Mouse (Mus musculus): ENCODE results near the gene Kazald1. TPM values are rescaled to one million over a fixed set of nuclear protein-coding genes. Genes with fewer than 3 reads are reported as not detected.
A peak's percentile ranks its signal among the peaks of the same experiment; 100 is the strongest.

Kazald1 gene
- polyA plus RNA-seq, 1 experiment from 2014 or later, result 4.9 TPM

- Histone ChIP-seq H3K27me3 (ENCODE audit: control insufficient read depth, insufficient read depth, low read length) (peaks cover 10% of the 10 kb centered on the region; the same call in 1 of the 2 replicates), H3K27ac (peak within 1 kb of the TSS; percentile 94), H3K4me2 (replicated peaks) (peak within 1 kb of the TSS; percentile 76), H3K4me1 (replicated peaks; ENCODE audit: control insufficient read depth, insufficient read depth, low read length) (peaks cover 29% of the 10 kb centered on the region), H3K36me3 (replicated peaks; ENCODE audit: control insufficient read depth, insufficient read depth) (peaks cover 32% of the 10 kb centered on the region), H3K4me3 (replicated peaks; ENCODE audit: low read length) (peak within 1 kb of the TSS; percentile 50), H3K9ac (peak within 1 kb of the TSS; percentile 72), H3K9me3 (ENCODE audit: control insufficient read depth, low read length) (no peaks in the 10 kb centered on the region)
- peak; percentile 85 for ATAC-seq (ENCODE audit: low FRiP score)
- under 1% methylated on average over 26 of the region's 26 CpGs for WGBS
- peak; percentile 90 for DNase-seq (ENCODE audit: low spot score)
Observed at GRCm38 (mm10) chr19:45047417-45047934, 27.6 kb upstream of the Kazald1 start, which contains the start of gene Sfxn3. Sfxn3 (plus strand) TSS chr19:45047503.

GRCm38 (mm10) chr19:45047935-45048643 lies 27.0 kb upstream of the Kazald1 start:
- peak; percentile 48 for ATAC-seq (ENCODE audit: low FRiP score)
- H3K4me1 ChIP-seq (replicated peaks; ENCODE audit: control insufficient read depth, insufficient read depth, low read length), result peaks cover 29% of the 10 kb centered on the region
- peaks cover 10% of the 10 kb centered on the region; the same call in 1 of the 2 replicates for H3K27me3 ChIP-seq (ENCODE audit: control insufficient read depth, insufficient read depth, low read length)
- H3K36me3 ChIP-seq (replicated peaks; ENCODE audit: control insufficient read depth, insufficient read depth), result peaks cover 39% of the 10 kb centered on the region
- peak overlapping the region; percentile 50 for H3K4me3 ChIP-seq (replicated peaks; ENCODE audit: low read length)
- no peaks in the 10 kb centered on the region for H3K9me3 ChIP-seq (ENCODE audit: control insufficient read depth, low read length)
- H3K27ac ChIP-seq, result peak overlapping the region; percentile 94
- H3K4me2 ChIP-seq (replicated peaks), result peak overlapping the region; percentile 76
- DNase-seq (ENCODE audit: low spot score), result peak; percentile 33
- WGBS, result 33% methylated on average over 11 of the region's 11 CpGs
- peak overlapping the region; percentile 72 for H3K9ac ChIP-seq

GRCm38 (mm10) chr19:45048644-45049365 lies 26.2 kb upstream of the Kazald1 start:
- Histone ChIP-seq H3K27ac (peak overlapping the region; percentile 94), H3K9me3 (ENCODE audit: control insufficient read depth, low read length) (no peaks in the 10 kb centered on the region), H3K9ac (peak overlapping the region; percentile 72), H3K4me3 (replicated peaks; ENCODE audit: low read length) (peak overlapping the region; percentile 50), H3K27me3 (ENCODE audit: control insufficient read depth, insufficient read depth, low read length) (peaks cover 10% of the 10 kb centered on the region; the same call in 1 of the 2 replicates), H3K4me1 (replicated peaks; ENCODE audit: control insufficient read depth, insufficient read depth, low read length) (peaks cover 29% of the 10 kb centered on the region), H3K4me2 (replicated peaks) (peak overlapping the region; percentile 76), H3K36me3 (replicated peaks; ENCODE audit: control insufficient read depth, insufficient read depth) (peaks cover 46% of the 10 kb centered on the region)
- ATAC-seq (ENCODE audit: low FRiP score) (no peak), DNase-seq (ENCODE audit: low spot score) (no peak)
- 79% methylated on average over 12 of the region's 12 CpGs for WGBS

GRCm38 (mm10) chr19:45049523-45049922 lies 25.5 kb upstream of the Kazald1 start:
- Histone ChIP-seq H3K27ac (no peak overlapping the region), H3K36me3 (replicated peaks; ENCODE audit: control insufficient read depth, insufficient read depth) (peaks cover 53% of the 10 kb centered on the region), H3K9ac (peak overlapping the region; percentile 72; the same call in 1 of the 2 replicates), H3K4me1 (replicated peaks; ENCODE audit: control insufficient read depth, insufficient read depth, low read length) (peaks cover 29% of the 10 kb centered on the region), H3K4me3 (replicated peaks; ENCODE audit: low read length) (peak overlapping the region; percentile 50), H3K4me2 (replicated peaks) (peak overlapping the region; percentile 76), H3K9me3 (ENCODE audit: control insufficient read depth, low read length) (no peaks in the 10 kb centered on the region), H3K27me3 (ENCODE audit: control insufficient read depth, insufficient read depth, low read length) (peaks cover 10% of the 10 kb centered on the region; the same call in 1 of the 2 replicates)
- no peak for ATAC-seq (ENCODE audit: low FRiP score)
- 81% methylated on average over 9 of the region's 9 CpGs for WGBS
- DNase-seq (ENCODE audit: low spot score), result no peak

- no peak overlapping the region for H3K4me2 ChIP-seq (replicated peaks)
- H3K9ac ChIP-seq, result no peak overlapping the region
- peaks cover 63% of the 10 kb centered on the region for H3K36me3 ChIP-seq (replicated peaks; ENCODE audit: control insufficient read depth, insufficient read depth)
- no peaks in the 10 kb centered on the region for H3K9me3 ChIP-seq (ENCODE audit: control insufficient read depth, low read length)
- H3K27ac ChIP-seq, result no peak overlapping the region
- 94% methylated on average over 8 of the region's 8 CpGs for WGBS
- ATAC-seq (ENCODE audit: low FRiP score), result no peak
- DNase-seq (ENCODE audit: low spot score), result no peak
- H3K4me3 ChIP-seq (replicated peaks; ENCODE audit: low read length), result no peak overlapping the region
- peaks cover 29% of the 10 kb centered on the region for H3K4me1 ChIP-seq (replicated peaks; ENCODE audit: control insufficient read depth, insufficient read depth, low read length)
- no peaks in the 10 kb centered on the region for H3K27me3 ChIP-seq (ENCODE audit: control insufficient read depth, insufficient read depth, low read length)
Observed at GRCm38 (mm10) chr19:45053451-45053850, 21.6 kb upstream of the Kazald1 start.

GRCm38 (mm10) chr19:45054892-45055690 lies 19.9 kb upstream of the Kazald1 start:
- 86% methylated on average over 6 of the region's 6 CpGs for WGBS
- H3K36me3 ChIP-seq (replicated peaks; ENCODE audit: control insufficient read depth, insufficient read depth), result peaks cover 53% of the 10 kb centered on the region

GRCm38 (mm10) chr19:45056364-45056763 lies 18.7 kb upstream of the Kazald1 start:
- H3K4me2 ChIP-seq (replicated peaks), result no peak overlapping the region
- ATAC-seq (ENCODE audit: low FRiP score) (no peak), DNase-seq (ENCODE audit: low spot score) (peak; percentile 60)
- H3K4me3 ChIP-seq (replicated peaks; ENCODE audit: low read length), result no peak overlapping the region
- H3K27ac ChIP-seq, result peak overlapping the region; percentile 96; the same call in 1 of the 2 replicates
- peaks cover 19% of the 10 kb centered on the region for H3K4me1 ChIP-seq (replicated peaks; ENCODE audit: control insufficient read depth, insufficient read depth, low read length)
- H3K9ac ChIP-seq, result no peak overlapping the region; the same call in 1 of the 2 replicates
- H3K27me3 ChIP-seq (ENCODE audit: control insufficient read depth, insufficient read depth, low read length), result no peaks in the 10 kb centered on the region
- H3K9me3 ChIP-seq (ENCODE audit: control insufficient read depth, low read length), result no peaks in the 10 kb centered on the region
- 35% methylated on average over 4 of the region's 4 CpGs for WGBS
- H3K36me3 ChIP-seq (replicated peaks; ENCODE audit: control insufficient read depth, insufficient read depth), result peaks cover 41% of the 10 kb centered on the region

More at GRCm38 (mm10) chr19:45054892-45055690, 19.9 kb upstream of the Kazald1 start:
- Histone ChIP-seq H3K4me3 (replicated peaks; ENCODE audit: low read length) (no peak overlapping the region), H3K9me3 (ENCODE audit: control insufficient read depth, low read length) (no peaks in the 10 kb centered on the region), H3K4me1 (replicated peaks; ENCODE audit: control insufficient read depth, insufficient read depth, low read length) (peaks cover 19% of the 10 kb centered on the region), H3K27ac (no peak overlapping the region), H3K27me3 (ENCODE audit: control insufficient read depth, insufficient read depth, low read length) (no peaks in the 10 kb centered on the region), H3K9ac (no peak overlapping the region), H3K4me2 (replicated peaks) (no peak overlapping the region)
- ATAC-seq (ENCODE audit: low FRiP score), result no peak
- no peak for DNase-seq (ENCODE audit: low spot score)

- peak overlapping the region; percentile 96 for H3K27ac ChIP-seq
- H3K4me3 ChIP-seq (replicated peaks; ENCODE audit: low read length), result peak overlapping the region; percentile 46
- ATAC-seq (ENCODE audit: low FRiP score), result no peak
- peak overlapping the region; percentile 85 for H3K4me2 ChIP-seq (replicated peaks)
- H3K27me3 ChIP-seq (ENCODE audit: control insufficient read depth, insufficient read depth, low read length), result no peaks in the 10 kb centered on the region
- 81% methylated on average over 7 of the region's 7 CpGs for WGBS
- H3K36me3 ChIP-seq (replicated peaks; ENCODE audit: control insufficient read depth, insufficient read depth), result peaks cover 34% of the 10 kb centered on the region
- DNase-seq (ENCODE audit: low spot score), result no peak
- H3K9me3 ChIP-seq (ENCODE audit: control insufficient read depth, low read length), result no peaks in the 10 kb centered on the region
- H3K4me1 ChIP-seq (replicated peaks; ENCODE audit: control insufficient read depth, insufficient read depth, low read length), result peaks cover 19% of the 10 kb centered on the region
- peak overlapping the region; percentile 92 for H3K9ac ChIP-seq
Observed at GRCm38 (mm10) chr19:45056908-45057698, 17.9 kb upstream of the Kazald1 start.
